Mouse (Mus musculus) kidney, postnatal 0 days (tissue): ENCODE measurements around the gene Hvcn1. TPM values are rescaled to one million over a fixed set of nuclear protein-coding genes. Genes with fewer than 3 reads are reported as not detected.
A peak's percentile ranks its signal among the peaks of the same experiment; 100 is the strongest.

Source experiments
- ATAC-seq: fragments of 200-750 bp; cut with Nextera tagmentation; replicated peaks from 2 replicates; pipeline ENCODE4 v1.8.0; 2017; ENCODE audit warnings: low read depth, moderate number of reproducible peaks, moderate TSS enrichment, moderate library complexity; ENCODE audit not compliant: low FRiP score
- DNase-seq: peaks from one replicate; pipeline ENCODE4 v3.0.0-alpha.2; 2016; ENCODE audit warnings: low spot score
- H3K27ac ChIP-seq: fragments of 300-500 bp; sonication (generic); 2 replicates; pipeline ENCODE4 v1.5.1; 2014; ENCODE audit warnings: mild to moderate bottlenecking
- H3K27me3 ChIP-seq: fragments of 300-500 bp; sonication (generic); 2 replicates; pipeline ENCODE4 v1.6.1; 2014; ENCODE audit warnings: low read length, mixed read lengths; ENCODE audit not compliant: insufficient read depth
- H3K36me3 ChIP-seq: fragments of 300-500 bp; sonication (generic); 2 replicates; pipeline ENCODE4 v1.6.1; 2014; ENCODE audit warnings: low read length, mixed read lengths; ENCODE audit not compliant: insufficient read depth
- H3K4me1 ChIP-seq: fragments of 300-500 bp; sonication (generic); replicated peaks from 2 replicates; pipeline ENCODE4 v1.6.1; 2014; ENCODE audit warnings: antibody characterized with exemption, low read length, mixed read lengths; ENCODE audit not compliant: insufficient read depth
- H3K4me2 ChIP-seq: fragments of 300-500 bp; sonication (generic); 2 replicates; pipeline ENCODE4 v1.6.1; 2014; ENCODE audit warnings: mild to moderate bottlenecking, low read length, moderate library complexity, mixed read lengths
- H3K4me3 ChIP-seq: fragments of 300-500 bp; sonication (generic); replicated peaks from 2 replicates; pipeline ENCODE4 v1.5.1; 2014; ENCODE audit warnings: low read depth, low read length
- H3K9ac ChIP-seq: fragments of 300-500 bp; sonication (generic); 2 replicates; pipeline ENCODE4 v1.6.1; 2014; ENCODE audit warnings: low read depth, low read length
- H3K9me3 ChIP-seq: fragments of 300-500 bp; sonication (generic); replicated peaks from 2 replicates; pipeline ENCODE4 v1.6.1; 2016; ENCODE audit warnings: low read length, inconsistent platforms, mixed read lengths
- CTCF ChIP-seq: IDR thresholded peaks from 2 replicates; pipeline ENCODE4 v1.5.1; 2016; ENCODE audit warnings: antibody characterized with exemption, low read depth, mild to moderate bottlenecking, moderate library complexity
- WGBS: fragments of 180-500 bp; shearing (Covaris S2); extraction: QIAGEN DNeasy Blood & Tissue Kit; methylation state at CpG from one replicate; pipeline ENCODE4 v1.1.7; 2014; 5-methylcytosine and 5-hydroxymethylcytosine counted together
- polyA plus RNA-seq: library from polyadenylated mRNA; unstranded; fragments of >200 nt; fragmentation: Nextera tagmentation; extraction: Ambion mirVana; gene quantifications from 2 replicates; pipeline ENCODE4 v1.2.1, GENCODE M21; 2015

Hvcn1 gene
- polyA plus RNA-seq, 1 experiment from 2014 or later, result 12.2 TPM

GRCm38 (mm10) chr5:122249281-122249680 lies 42.7 kb downstream of the Hvcn1 start:
- TF ChIP-seq CTCF, result no peak
- H3K4me3 ChIP-seq, result no peak overlapping the region
- H3K9ac ChIP-seq, result no peak overlapping the region
- H3K4me1 ChIP-seq, result no peaks in the 10 kb centered on the region
- H3K9me3 ChIP-seq, result no peaks in the 10 kb centered on the region
- ATAC-seq (no peak), DNase-seq (no peak)
- H3K36me3 ChIP-seq, result peaks cover 14% of the 10 kb centered on the region; the same call in 1 of the 2 replicates
- no peaks in the 10 kb centered on the region for H3K27me3 ChIP-seq
- H3K4me2 ChIP-seq, result no peak overlapping the region
- no peak overlapping the region for H3K27ac ChIP-seq
- WGBS, result 93% methylated on average over 4 of the region's 4 CpGs

GRCm38 (mm10) chr5:122251895-122252606 lies 45.4 kb downstream of the Hvcn1 start:
- no peak overlapping the region for H3K27ac ChIP-seq
- no peaks in the 10 kb centered on the region for H3K4me1 ChIP-seq
- H3K9ac ChIP-seq, result no peak overlapping the region
- no peak overlapping the region for H3K4me3 ChIP-seq
- ATAC-seq (no peak), DNase-seq (no peak)
- 83% methylated on average over 17 of the region's 17 CpGs for WGBS
- H3K4me2 ChIP-seq, result no peak overlapping the region
- no peak for TF ChIP-seq CTCF
- no peaks in the 10 kb centered on the region for H3K27me3 ChIP-seq
- H3K9me3 ChIP-seq, result no peaks in the 10 kb centered on the region
- H3K36me3 ChIP-seq, result peaks cover 35% of the 10 kb centered on the region

GRCm38 (mm10) chr5:122258027-122258741 lies 51.6 kb downstream of the Hvcn1 start:
- no peak for TF ChIP-seq CTCF
- Histone ChIP-seq H3K36me3 (peaks cover 54% of the 10 kb centered on the region), H3K4me2 (no peak overlapping the region), H3K9ac (no peak overlapping the region), H3K27me3 (no peaks in the 10 kb centered on the region), H3K4me3 (no peak overlapping the region), H3K9me3 (no peaks in the 10 kb centered on the region), H3K27ac (no peak overlapping the region), H3K4me1 (no peaks in the 10 kb centered on the region)
- WGBS, result 82% methylated on average over 6 of the region's 6 CpGs
- no peak for ATAC-seq
- DNase-seq, result no peak

- no peak overlapping the region for H3K4me3 ChIP-seq
- 0 out of 2 replicates have a peak overlapping the region, but pooled peaks have one; percentile 8 for H3K9ac ChIP-seq
- WGBS, result 69% methylated on average over 7 of the region's 7 CpGs
- H3K36me3 ChIP-seq, result peaks cover 19% of the 10 kb centered on the region
- ATAC-seq (no peak), DNase-seq (no peak)
- H3K9me3 ChIP-seq, result no peaks in the 10 kb centered on the region
- TF ChIP-seq CTCF, result peak; percentile 56
- no peaks in the 10 kb centered on the region for H3K27me3 ChIP-seq
- no peaks in the 10 kb centered on the region; the same call in 1 of the 2 replicates for H3K4me1 ChIP-seq
- no peak overlapping the region for H3K4me2 ChIP-seq
- no peak overlapping the region for H3K27ac ChIP-seq
These were observed 55.5 kb downstream of the Hvcn1 start for GRCm38 (mm10) chr5:122262104-122262503.

GRCm38 (mm10) chr5:122263933-122264905 lies 57.6 kb downstream of the Hvcn1 start, which contains the start of gene Tctn1:
TSS of gene Tctn1 (minus strand) at chr5:122264460.
- Histone ChIP-seq H3K4me1 (no peaks in the 10 kb centered on the region; the same call in 1 of the 2 replicates), H3K36me3 (peaks cover 1% of the 10 kb centered on the region; the same call in 1 of the 2 replicates), H3K9ac (peak within 1 kb of the TSS; percentile 78), H3K27me3 (no peaks in the 10 kb centered on the region), H3K4me3 (peak within 1 kb of the TSS; percentile 92), H3K9me3 (no peaks in the 10 kb centered on the region), H3K4me2 (peak within 1 kb of the TSS; percentile 79), H3K27ac (peak within 1 kb of the TSS; percentile 78)
- TF ChIP-seq CTCF, result no peak
- WGBS, result under 1% methylated on average over 48 of the region's 49 CpGs
- ATAC-seq (peak; percentile 98), DNase-seq (peak; percentile 99)
